In genomic region chr15:81189061-81189460, GRCm38 (mm10) we compare ENCODE assay signal across 8 mouse cellular contexts. TPM values are rescaled to one million over a fixed set of nuclear protein-coding genes. Genes with fewer than 3 reads are reported as not detected.
DNase-seq lines count a peak whose midpoint lies in the region; ATAC-seq and TF ChIP-seq lines count a peak whose summit lies in the region.

No protein-coding gene starts in this region.

- H3K27me3 ChIP-seq in C2C12 (ENCODE audit: control insufficient read depth, insufficient read depth, insufficient read length) = no peaks in the 10 kb centered on the region
- H3K27me3 ChIP-seq in heart, embryonic 13.5 days (replicated peaks) = no peaks in the 10 kb centered on the region
- no peaks in the 10 kb centered on the region for H3K27me3 ChIP-seq in limb, embryonic 15.5 days

- TF ChIP-seq CTCF in C2C12 (IDR thresholded peaks at IDR 0.05; ENCODE audit: control insufficient read depth, insufficient read depth, insufficient read length) = no peak

- ATAC-seq in heart, embryonic 13.5 days (ENCODE audit: extremely low read depth, insufficient number of reproducible peaks, low FRiP score, low TSS enrichment) = no peak
- no peak for ATAC-seq in limb, embryonic 15.5 days (ENCODE audit: insufficient number of reproducible peaks, low FRiP score, low TSS enrichment, low read depth)
- no peak for ATAC-seq in erythroblast, adult 5-6 weeks (replicated peaks; ENCODE audit: low FRiP score, poor library complexity, severe bottlenecking)

- peaks cover 37% of the 10 kb centered on the region for H3K4me1 ChIP-seq in heart, embryonic 13.5 days
- H3K4me1 ChIP-seq in limb, embryonic 15.5 days = peaks cover 33% of the 10 kb centered on the region

- DNase-seq in gastrocnemius, adult 18-20 months (ENCODE audit: low spot score) = peak; percentile 46
- no peak for DNase-seq in gastrocnemius, adult 8-10 months (ENCODE audit: low spot score in 2 of 2)
- no peak for DNase-seq in adrenal gland, adult 18-20 months (ENCODE audit: low spot score in 2 of 2)
- no peak for DNase-seq in B cell, adult 2 months

- H3K4me2 ChIP-seq in heart, embryonic 13.5 days = peak overlapping the region; percentile 98
- H3K4me2 ChIP-seq in limb, embryonic 15.5 days = peak overlapping the region; percentile 73

- H3ac ChIP-seq in C2C12 (ENCODE audit: control insufficient read depth, insufficient read length, low read depth) = no peak overlapping the region

- peaks cover 54% of the 10 kb centered on the region for H3K79me3 ChIP-seq in C2C12 (ENCODE audit: low read depth)

- H3K9ac ChIP-seq in heart, embryonic 13.5 days = no peak overlapping the region; the same call in 1 of the 2 replicates
- no peak overlapping the region for H3K9ac ChIP-seq in limb, embryonic 15.5 days

- H3K27ac ChIP-seq in heart, embryonic 13.5 days (replicated peaks) = no peak overlapping the region
- peak overlapping the region; percentile 8; the same call in 1 of the 2 replicates for H3K27ac ChIP-seq in limb, embryonic 15.5 days

- WGBS in heart, embryonic 13.5 days = 90% methylated on average over 2 of the region's 2 CpGs
- 69% methylated on average over 2 of the region's 2 CpGs for WGBS in limb, embryonic 15.5 days

- no peaks in the 10 kb centered on the region for H3K9me3 ChIP-seq in heart, embryonic 13.5 days
- H3K9me3 ChIP-seq in limb, embryonic 15.5 days = no peaks in the 10 kb centered on the region

- peaks cover 22% of the 10 kb centered on the region for H3K36me3 ChIP-seq in C2C12 (ENCODE audit: control insufficient read depth, insufficient read depth)
- H3K36me3 ChIP-seq in heart, embryonic 13.5 days = no peaks in the 10 kb centered on the region
- no peaks in the 10 kb centered on the region for H3K36me3 ChIP-seq in limb, embryonic 15.5 days

- peak overlapping the region; percentile 97 for H3K4me3 ChIP-seq in C2C12 (ENCODE audit: insufficient read depth, poor library complexity, severe bottlenecking)
- H3K4me3 ChIP-seq in heart, embryonic 13.5 days = peak overlapping the region; percentile 96
- H3K4me3 ChIP-seq in limb, embryonic 15.5 days = peak overlapping the region; percentile 92

- peaks cover 63% of the 10 kb centered on the region for H3K79me2 ChIP-seq in C2C12 (ENCODE audit: control insufficient read depth, insufficient read depth)

TF ChIP-seq in C2C12, 6 proteins besides CTCF, POLR2A, EP300 and RAD21:
- TF ChIP-seq FOSL1 (IDR thresholded peaks at IDR 0.05; ENCODE audit: insufficient read depth, low read length, poor library complexity, severe bottlenecking) (no peak), MAX (IDR thresholded peaks at IDR 0.05) (no peak), USF1 (IDR thresholded peaks at IDR 0.05; ENCODE audit: low read depth) (no peak)
TF ChIP-seq in C2C12: peak in this region for 0.

RNA-seq across cellular contexts. Expression of gene Mrtfa, which starts 1.5 kb away (rescaled TPM):
- total RNA-seq in gastrocnemius, adult 18-20 months (2021) = 10 to 100 TPM; 17.5 to 17.7 TPM
- 10 to 100 TPM; 13.8 to 23.9 (median 17.8) TPM for total RNA-seq in gastrocnemius, adult 8-10 months (2022)
- polyA plus RNA-seq in C2C12 (2012; fragmentation: generic; extraction: Trizol) = 42.2 TPM
- polyA plus RNA-seq in heart, embryonic 13.5 days (2015; fragmentation: Nextera tagmentation; extraction: Ambion mirVana) = 13.9 and 15.9 TPM in 2 replicates
- 29.4 TPM in 2 replicates for polyA plus RNA-seq in limb, embryonic 15.5 days (2015; fragmentation: Nextera tagmentation; extraction: Ambion mirVana)
- total RNA-seq in erythroblast, adult 5-6 weeks (2015; ENCODE audit: low replicate concordance) = 12.7 and 19.2 TPM in 2 replicates
- 4.9 and 10.9 TPM in 2 replicates for total RNA-seq in erythroblast, adult 5-6 weeks (2017; ENCODE audit: low replicate concordance)
- 10 to 100 TPM; 24.3 to 29.4 TPM for total RNA-seq in adrenal gland, adult 18-20 months (2021)

RNA-seq across cellular contexts. Expression of gene Mchr1, which starts 46.2 kb away (rescaled TPM):
- 1 to 10 TPM; 1.5 to 3.3 TPM for total RNA-seq in gastrocnemius, adult 18-20 months (2021)
- total RNA-seq in gastrocnemius, adult 8-10 months (2022) = 1 to 10 TPM; 2.1 to 6.9 (median 4.4) TPM
- 0.81 TPM for polyA plus RNA-seq in C2C12 (2012; fragmentation: generic; extraction: Trizol)
- polyA plus RNA-seq in heart, embryonic 13.5 days (2015; fragmentation: Nextera tagmentation; extraction: Ambion mirVana) = 0.08 TPM in 1 of 2 replicates, not detected in the other
- 1.0 and 1.9 TPM in 2 replicates for polyA plus RNA-seq in limb, embryonic 15.5 days (2015; fragmentation: Nextera tagmentation; extraction: Ambion mirVana)
- not detected in 2 replicates for total RNA-seq in erythroblast, adult 5-6 weeks (2015; ENCODE audit: low replicate concordance)
- total RNA-seq in erythroblast, adult 5-6 weeks (2017; ENCODE audit: low replicate concordance) = not detected in 2 replicates
- under 1 TPM; 0.23 to 0.51 TPM for total RNA-seq in adrenal gland, adult 18-20 months (2021)
